Mouse (Mus musculus): ENCODE results near the gene Tssk4.

DNA sequence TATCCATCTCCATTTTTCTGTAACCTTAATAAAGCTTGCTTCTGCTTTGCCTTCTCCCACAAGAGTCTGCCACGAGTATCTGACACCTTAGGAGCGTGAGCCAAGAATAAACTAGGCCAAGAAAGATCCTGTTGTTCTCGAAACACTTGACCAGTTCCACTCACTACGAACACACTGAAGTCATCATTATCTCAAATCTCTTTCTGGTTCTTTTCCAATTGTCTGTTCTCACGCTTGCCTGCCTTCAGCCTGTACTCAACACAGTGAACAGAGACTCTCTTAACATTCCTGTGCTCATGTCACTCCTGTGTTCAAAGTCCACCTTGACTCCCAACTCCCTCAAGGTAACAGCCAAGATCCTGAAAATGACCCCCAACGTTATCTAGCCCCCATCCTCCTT is 36.6 kb upstream of the Tssk4 start:
- TF ChIP-seq CTCF (IDR thresholded peaks at IDR 0.05; ENCODE audit: low read depth, low read length) = no peak
- no peak for TF ChIP-seq POLR2A (IDR thresholded peaks at IDR 0.05; ENCODE audit: extremely low read depth, insufficient read depth, low read length)

Measured in liver, adult 2 months (tissue).